Mouse (Mus musculus) adrenal gland, adult 8-10 months (tissue): Measurements from ENCODE around the gene Rrp1b. TPM values are rescaled to one million over a fixed set of nuclear protein-coding genes. Genes with fewer than 3 reads are reported as not detected.
"Not testable (repeated sequence)": the region's sequence is repeated elsewhere in the genome, so short reads cannot be mapped to it uniquely, and the experiment has no call there.

Source experiments
- DNase-seq: peaks from one replicate; pipeline ENCODE4 v3.0.0; 2022
- total RNA-seq, 4 experiments: library from RNA; stranded (reverse); gene quantifications; 2 replicates each; pipeline ENCODE4 v1.2.4; 2022

Rrp1b gene
- total RNA-seq, 4 experiments from 2014 or later = 17.5 to 46.9 (median 36.8) TPM

DNA sequence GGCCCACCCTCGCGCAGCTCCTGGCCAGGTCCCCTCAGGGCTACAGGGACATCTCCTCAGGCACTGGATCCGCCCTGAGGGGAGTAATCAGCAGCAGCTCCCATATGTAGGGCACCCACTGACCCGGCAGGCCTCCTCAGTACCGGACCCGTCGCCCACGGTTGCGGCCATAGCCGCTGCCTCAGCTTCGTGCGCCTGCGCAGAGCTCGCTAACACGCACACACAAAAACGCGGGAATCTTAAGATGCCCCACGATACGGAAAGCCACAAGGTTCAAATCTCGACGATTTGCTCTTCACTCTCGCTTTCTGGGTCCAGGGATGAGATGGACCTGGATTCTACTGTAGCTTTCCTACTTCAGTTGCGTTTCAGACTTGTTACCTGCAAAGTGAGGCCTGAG is 1.6 kb upstream of the Rrp1b start:
- DNase-seq = no peak

DNA sequence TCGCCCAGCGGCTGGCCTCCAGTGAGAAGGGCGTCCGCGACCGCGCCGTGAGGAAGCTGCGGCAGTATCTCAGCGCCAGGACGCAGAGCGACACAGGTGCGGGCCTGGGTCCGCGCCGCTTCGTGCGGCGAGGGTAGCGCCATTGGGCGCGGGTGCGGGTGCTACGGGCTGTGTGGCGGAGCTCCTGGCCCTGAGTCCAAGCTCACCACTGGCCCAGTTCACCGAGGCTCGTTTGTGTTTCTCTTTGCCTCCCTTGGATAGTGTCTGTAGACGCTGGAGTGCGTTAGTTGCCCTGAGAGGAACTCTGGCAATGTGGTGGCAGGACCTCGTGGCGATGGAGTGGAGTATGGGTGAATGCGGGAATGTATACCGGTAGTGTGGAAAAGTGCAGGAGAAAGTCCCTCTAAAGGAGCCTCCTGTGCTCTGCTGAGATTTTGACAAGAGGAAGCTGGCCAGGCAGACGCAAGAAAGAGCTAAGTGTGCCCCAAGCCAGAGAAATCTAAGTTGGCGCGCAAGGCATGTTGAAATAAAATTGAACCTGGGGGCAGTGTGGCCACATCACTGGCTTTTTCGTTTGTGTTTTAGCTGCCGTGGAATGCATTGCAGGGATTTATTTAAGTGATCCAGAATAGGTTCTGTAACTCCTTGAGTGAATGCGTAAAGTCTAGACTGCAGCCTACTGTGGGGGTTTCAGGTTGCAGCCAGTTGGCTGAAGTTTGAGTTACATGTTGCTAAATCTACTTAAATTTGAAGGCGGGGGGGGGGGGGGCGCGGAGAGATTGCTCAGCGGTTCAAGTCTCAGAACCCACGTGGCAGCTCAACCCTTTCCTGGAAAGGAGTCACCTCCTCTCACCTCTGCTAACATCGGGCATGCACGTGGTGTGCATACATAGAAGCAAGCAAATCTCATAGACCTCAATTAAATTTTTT is 874 bp downstream of the Rrp1b start:
- DNase-seq = no peak

DNA sequence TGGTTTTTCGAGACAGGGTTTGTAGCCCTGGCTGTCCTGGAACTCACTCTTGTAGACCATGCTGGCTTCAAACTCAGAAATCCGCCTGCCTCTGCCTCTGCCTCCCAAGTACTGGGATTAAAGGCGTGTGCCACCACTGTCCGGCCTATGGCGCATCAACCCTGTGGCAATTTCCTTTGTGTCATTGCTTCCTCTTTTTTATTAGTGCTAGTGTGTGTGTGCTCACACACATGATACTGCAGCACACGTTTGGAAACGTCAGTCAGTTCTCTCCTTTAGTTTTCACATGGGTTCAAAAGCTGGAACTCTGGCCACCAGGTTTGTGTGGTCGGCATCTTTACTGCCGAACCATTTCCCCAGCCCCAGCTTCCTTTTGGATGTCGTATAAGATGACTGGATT is 4.4 kb downstream of the Rrp1b start:
- DNase-seq = no peak

DNA sequence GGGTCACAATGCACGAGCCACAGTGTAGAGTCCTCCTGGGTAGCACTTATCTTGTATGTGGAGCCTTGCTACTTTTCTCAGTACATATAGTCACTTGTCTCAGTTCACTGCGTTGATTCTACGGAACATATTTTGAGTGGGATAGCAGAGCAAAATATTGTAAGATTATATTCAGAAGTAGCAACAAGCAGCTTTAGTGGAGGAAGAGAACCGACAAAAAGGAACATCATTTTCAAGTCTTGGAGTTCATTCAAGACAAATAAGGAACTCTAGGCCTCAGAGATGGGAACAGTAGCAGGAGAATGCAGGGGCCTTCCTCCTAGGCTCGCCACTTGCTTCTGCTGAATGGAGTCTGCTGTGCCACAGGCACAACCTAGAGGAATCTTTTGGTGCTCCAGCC is 10.6 kb downstream of the Rrp1b start:
- no peak for DNase-seq

DNA sequence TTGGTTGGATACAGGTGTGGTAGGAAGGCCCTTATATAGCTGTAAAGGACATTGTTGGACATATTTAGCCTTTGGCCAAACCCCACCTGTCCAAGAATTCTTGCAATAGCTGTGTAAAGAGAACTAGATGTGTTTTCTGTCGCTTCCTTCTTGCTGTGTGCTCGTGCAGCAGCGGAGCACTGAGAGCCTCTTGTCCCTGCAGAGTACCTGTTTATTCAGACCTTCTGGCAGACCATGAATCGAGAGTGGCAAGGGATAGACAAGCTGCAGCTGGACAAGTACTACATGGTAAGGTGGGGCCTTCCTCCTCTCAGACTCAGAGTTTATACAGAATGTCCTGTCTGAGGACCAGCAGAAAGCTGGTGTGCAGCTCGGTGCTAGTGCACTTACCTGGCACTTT is 12.5 kb downstream of the Rrp1b start:
- no peak for DNase-seq

DNA sequence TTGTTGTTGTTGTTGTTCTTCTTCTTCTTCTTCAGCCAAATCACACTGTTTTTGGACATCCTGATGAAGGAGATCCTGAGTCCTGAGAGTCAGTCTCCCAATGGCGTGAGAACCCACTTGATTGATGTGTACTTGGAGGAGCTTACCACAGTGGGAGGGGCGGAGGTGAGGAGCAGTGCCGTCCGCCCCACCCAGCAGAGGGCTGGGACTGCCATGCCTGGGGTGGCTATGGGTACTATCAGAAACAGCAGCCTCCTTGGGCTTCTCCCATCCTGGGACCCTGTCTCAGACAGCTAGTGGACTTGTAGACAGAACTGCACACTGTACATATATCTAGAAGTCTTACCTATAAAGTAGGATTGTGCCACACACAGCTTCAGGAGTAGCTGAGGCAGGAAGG is 14.0 kb downstream of the Rrp1b start:
- no peak for DNase-seq

DNA sequence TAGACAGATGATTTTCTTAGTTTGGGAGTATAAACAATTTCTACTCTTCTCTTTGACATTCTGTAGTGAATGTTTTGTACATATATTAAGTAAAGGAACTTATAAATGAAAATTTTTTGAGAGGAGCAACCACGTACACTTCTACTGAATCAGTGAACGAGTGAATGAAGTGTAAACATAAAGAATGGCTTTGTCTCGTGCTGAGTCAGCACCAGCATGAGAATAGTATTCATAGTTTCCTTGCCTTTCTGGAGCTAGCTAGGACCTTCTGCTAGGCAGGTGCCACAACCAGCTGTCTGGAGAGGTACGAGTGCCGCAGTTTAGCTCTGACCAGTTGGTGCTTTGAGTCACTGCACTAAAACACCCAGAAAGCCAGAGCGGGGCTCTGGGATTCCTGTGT is 14.7 kb downstream of the Rrp1b start:
- DNase-seq = no peak

DNA sequence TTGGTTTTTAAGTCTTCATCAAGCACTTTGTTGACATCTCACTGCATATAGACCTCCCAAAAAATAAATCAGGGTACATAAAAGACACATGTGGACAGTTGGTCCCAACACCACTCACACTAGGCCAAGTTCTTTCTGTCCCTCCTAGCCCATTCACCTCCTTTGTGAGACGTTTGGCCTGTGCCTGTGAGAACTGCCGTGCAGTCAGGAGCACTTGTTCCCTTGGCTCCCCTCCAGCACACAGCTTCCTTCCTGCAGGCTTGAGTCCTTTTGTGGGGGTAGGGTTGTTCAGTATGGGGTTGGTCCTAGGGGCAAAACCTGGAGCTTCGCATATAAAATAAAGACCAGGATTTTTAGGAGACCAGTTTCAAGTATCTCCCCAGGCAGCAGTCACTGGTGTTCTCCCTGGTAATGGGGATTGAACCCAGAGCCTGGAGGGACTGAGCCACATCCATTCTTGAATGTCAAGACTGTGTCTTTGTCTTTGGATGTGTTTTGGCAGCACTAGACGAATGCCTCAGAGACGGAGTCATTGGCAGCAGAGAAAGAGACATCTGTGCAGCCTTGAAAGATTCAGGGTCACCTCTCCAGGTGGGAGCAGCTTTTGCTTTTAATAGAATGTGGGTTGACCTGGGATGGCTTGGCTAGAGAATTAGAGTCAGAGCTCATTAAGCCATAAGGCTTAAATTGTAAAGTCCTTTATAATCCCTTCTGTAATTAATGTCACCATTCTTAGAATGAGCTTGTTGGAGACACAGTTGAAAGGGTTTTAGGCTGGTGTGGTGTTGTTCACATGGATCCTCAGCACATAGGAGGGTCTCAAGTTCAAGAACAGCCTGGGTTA is 16.6 kb downstream of the Rrp1b start:
- no peak for DNase-seq

DNA sequence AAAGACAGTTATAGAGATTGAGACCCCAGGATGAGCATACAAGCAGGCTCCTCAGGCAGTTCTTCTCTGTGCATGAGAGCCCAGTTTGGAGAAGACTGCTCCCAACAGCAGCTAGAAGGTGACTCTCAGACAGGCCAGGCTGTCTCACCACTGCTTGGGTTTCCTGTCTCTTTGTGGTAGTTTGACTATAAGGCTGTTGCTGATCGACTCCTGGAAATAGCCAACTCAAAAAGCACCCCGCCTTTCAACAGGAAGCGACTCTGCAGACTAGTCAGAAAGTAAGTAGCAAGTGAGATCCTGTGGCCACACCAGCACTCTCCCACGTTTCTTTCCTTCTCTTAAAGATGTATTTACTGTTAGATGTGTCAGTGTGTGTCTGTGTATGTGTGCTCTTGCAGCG is 17.8 kb downstream of the Rrp1b start:
- DNase-seq = no peak

DNA sequence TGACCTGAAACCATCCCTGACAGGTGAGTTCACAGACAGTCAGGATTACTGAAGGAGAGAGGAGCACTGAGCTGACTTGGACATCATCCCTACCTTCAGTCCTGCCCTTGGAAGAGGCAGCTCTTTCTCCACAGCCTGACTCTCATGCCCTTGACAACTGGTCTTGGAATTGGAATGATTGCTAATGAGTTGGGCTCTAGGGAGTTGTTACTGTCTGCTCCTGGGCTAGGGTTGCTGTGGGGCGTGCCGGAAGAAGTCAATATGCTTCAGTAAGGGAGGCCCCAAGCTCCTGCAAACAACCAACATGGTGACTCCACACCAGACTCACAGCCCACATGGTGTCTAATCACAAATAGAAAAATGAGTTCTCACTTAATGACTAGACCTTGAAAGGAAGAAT is 21.9 kb downstream of the Rrp1b start:
- no peak for DNase-seq

DNA sequence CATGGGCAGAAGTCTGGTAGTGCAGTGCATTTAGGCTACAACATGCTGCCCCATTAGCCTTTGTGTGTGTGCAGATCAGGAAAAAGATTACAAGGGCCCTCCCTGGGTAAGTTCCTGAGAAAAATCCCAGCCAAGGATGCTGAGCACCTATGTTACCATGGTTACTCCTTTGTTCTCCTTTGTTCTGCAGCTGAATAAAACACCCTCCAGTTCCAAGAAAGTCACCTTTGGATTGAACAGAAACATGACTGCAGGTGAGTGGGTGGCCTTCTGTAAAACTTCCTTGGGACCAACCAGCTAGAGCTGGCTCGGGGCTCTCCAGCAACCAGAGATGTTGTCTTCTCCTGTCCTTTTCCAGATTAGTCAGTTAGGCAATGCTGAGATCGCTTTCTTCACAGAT is 23.2 kb downstream of the Rrp1b start:
- DNase-seq = no peak

DNA sequence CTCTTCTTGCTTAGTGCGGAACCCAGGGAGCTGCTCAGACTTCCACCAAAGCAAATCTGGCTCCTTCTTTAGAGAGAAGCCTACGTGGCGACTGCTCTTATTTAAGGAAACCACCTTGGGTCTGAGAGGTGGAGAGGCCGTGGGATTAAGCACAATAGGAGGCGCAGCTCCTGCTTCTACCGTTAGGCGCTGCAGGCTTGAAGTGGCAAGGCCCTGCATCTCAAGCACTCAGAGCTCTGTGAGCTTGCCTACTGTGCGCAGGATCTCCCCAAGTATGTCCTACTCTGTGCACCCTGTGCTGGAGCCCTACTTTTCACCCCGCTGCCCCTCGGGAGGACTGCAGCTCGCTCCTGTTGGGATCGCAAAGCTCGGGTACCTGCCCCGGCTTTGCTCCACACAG is 25.3 kb downstream of the Rrp1b start:
- DNase-seq = no peak

DNA sequence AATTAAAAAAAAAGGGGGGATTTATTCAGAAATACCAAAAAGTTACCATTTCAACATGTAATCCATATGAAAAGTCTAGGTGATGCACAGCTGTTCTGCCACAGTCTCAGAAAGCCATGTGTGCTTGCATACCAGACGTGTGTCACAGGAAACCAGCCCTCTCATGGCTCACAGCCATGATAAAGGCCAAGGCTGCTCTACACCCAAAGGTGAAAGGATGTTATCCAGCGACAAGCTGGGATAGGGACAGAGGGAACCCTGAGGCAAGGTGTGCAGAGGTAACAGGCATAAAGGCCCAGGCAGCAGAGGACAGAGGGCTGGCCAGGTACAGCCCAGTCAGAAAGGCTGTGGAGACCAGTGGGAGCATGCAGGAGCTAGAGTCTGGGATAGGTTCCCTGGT is 27.8 kb downstream of the Rrp1b start:
- no peak for DNase-seq

DNA sequence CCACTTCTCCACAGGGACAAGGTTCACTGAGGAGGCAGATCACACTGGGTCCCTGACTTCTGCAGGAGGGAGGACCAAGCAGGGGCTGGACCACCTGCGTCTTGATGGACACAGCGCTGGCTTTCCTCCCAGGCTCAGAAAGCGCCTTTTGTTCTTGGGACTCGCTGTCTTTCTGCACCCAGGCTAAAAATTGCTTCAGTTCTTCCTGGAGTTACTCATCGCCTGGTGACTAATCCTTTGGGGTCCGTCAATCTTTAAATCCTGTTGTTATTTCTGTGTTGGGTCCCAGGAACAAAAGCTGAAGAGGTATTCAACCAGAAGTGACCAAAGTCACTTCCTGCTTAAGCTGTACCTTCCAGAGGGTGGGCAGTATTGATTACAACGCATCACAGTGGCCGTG is 28.9 kb downstream of the Rrp1b start:
- not testable (repeated sequence) for DNase-seq

DNA sequence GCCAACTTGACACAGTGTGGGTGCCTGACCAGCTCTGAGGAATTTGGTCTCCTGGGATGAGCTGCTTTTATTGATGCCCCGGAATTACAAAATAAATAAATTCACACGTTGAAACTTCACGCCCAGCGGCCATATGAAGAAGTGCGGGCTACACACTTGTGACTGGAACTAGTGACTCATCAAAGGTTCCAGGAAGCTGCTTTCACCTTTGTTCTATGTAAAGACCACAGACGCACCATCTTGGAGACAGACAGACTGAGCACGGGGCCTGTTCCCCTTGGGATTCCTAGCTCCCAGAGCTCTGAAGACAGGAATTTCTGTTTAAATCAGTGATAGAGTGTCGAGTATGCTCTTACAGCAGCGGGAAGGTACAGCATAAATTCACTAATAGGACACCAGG is 31.6 kb downstream of the Rrp1b start:
- DNase-seq = no peak

DNA sequence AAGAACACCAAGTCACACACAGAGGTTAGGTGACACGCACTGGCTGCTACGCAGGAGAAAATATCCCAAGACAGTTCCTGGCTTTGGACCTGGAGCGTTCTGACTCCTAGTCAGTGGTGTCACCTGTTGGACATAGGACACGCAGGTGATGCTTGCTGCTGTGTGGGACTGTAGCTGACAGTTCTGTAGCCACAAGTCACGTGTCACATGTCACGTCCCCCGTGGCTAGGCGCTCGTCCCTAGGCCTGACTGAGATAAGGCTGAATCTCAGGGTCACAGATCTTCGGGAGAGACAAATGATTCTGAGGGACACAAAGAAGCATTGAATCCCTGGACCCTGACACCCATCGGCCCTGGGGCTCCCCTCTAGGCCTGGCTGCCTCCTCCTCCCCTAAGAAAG is 32.5 kb downstream of the Rrp1b start:
- peak; percentile 59 for DNase-seq

DNA sequence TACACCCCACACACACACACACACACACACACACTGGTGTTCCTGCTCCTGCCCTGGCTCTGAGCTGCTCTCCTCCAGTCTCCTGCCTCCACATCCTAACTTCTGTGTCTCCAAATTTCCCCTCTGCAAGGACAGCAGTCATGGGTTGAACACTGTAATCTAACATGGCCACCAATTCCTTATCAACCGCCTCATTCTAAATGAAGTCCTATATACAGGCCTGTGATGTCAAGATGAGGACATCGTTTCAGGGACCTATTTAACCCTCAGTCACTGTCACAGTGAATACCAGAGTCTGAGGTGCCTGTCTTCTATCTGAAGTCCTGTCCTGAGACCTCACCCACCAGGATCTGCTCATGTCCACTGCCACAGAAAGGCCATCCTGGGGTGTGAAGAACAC is 32.9 kb downstream of the Rrp1b start:
- no peak for DNase-seq

DNA sequence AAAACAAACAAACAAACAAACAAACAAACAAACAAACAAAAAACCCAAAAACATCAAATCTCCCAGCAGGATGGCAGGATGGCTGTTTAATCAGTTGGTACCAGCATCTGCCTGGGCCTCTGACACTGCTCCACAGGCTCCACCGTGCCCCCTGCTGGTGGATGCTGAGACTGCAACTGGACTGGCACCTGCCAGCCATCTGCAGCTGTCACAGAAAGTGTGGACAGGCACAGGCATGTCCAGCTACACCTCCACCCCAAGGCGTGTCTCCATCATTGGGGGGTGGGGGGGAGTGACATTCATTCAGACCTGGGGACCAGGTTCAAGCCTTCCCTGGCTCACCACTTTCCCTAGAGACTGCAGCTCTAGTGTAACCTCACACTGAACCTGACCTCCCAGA is 37.5 kb downstream of the Rrp1b start:
- DNase-seq = peak; percentile 71

DNA sequence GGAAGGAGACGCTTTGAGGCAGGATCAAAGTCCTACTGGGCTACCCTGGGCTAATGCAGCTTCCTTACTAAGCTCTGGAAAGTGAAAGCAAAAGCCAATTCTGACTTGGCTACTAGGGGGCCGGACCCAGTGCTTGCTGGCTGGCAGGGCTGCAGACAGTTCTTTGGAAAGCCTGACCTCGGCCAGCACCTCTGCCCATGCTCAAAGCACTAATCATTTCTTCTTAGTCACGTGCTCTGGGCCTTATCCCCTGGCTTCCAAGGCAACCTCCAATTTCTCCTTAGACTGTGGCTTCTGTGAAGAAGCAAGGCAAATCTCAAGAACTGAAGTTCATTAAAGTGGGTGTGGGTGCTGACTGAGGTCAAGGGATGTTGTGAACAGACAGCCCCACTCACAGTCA is 38.8 kb downstream of the Rrp1b start:
- DNase-seq = no peak

DNA sequence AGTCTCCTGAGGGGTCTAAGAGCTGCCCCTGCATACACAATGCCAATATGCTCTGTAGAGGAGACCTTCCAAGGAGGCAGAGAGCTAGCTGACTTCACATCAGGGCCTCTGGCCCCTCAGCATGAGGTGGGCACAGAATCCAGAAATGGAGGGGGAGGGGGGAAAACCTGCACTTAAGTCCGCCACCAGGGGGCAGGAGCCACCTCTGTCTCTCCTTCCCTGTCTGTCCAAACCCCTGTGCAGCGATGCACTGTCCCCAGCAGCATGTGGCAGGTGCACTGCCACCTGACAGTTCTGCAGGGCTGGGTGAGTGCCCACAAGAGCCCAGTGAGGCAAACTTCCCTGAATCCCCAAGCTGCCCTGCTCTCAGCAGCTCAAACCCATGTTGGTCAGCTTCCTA is 39.3 kb downstream of the Rrp1b start:
- no peak for DNase-seq

DNA sequence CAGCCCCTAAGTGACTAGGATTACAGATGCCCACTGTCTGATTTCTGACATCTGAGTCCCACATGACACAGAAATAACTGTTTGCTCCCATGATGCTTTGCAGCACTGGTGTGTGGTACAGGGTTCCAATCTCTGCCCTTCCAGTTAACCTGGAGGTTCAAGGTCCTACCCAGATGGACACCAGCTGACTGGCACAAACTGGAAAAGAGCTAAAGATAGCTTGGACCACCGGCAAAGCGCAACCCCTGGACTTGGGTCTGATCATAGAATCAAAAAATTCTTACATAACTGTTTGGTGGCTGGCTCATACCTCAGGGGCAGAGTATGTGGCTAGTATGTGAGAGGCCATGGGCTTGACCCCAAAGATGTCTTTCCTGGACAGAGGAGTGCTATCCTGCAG is 47.5 kb downstream of the Rrp1b start:
- DNase-seq = no peak

DNA sequence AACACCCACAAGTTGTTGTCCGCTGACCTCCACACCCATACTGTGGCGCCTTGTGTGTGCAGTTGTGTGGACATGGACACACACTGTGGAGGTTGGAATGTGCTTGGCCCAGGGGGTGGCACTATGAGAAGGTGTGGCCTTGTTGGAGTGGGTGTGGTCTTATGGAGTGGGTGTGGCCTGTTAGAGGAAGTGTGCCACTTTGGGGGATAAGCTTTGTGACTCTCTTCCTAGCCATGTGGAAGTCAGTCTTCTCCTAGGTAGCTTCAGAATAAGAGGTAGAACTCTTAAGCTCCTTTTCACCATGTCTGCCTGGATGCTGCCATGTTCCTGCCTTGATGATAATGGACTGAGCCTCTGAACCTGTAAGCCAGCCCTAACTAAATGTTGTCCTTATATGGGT is 51.2 kb downstream of the Rrp1b start:
- DNase-seq = no peak

DNA sequence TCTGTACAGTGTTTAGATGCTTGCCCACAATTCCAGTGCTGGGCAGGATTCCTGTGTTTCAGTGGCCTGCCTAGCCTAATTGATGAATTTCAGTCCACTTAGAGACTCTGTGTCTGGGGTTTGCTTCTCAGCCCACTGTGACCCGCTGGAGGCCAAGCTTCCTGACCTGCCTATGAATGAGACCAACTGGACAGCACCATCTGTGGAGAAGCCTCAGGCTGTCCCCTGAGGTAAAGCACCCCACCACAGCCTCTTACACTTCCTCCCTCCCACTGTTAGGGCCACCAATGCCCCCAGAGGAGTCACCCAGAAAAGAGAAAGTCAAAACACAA is 55.1 kb downstream of the Rrp1b start:
- no peak for DNase-seq
